Mouse (Mus musculus) ES-Bruce4 (cell line): ENCODE data around the gene Atp6v0c. TPM values are rescaled to one million over a fixed set of nuclear protein-coding genes. Genes with fewer than 3 reads are reported as not detected.
A peak's percentile ranks its signal among the peaks of the same experiment; 100 is the strongest.

Experiments
- H3K27ac ChIP-seq: 2 replicates; pipeline ENCODE4 v1.5.1; 2012; ENCODE audit warnings: low read length, inconsistent platforms; ENCODE audit not compliant: insufficient read depth
- H3K27me3 ChIP-seq: 2 replicates; pipeline ENCODE4 v1.6.1; 2012; ENCODE audit warnings: mild to moderate bottlenecking, low read length, inconsistent platforms; ENCODE audit not compliant: control insufficient read depth, poor library complexity, insufficient read depth, severe bottlenecking
- H3K36me3 ChIP-seq: 2 replicates; pipeline ENCODE4 v1.6.1; 2012; ENCODE audit warnings: inconsistent platforms, mild to moderate bottlenecking, low read length, moderate library complexity; ENCODE audit not compliant: control insufficient read depth, poor library complexity, insufficient read depth, severe bottlenecking
- H3K4me1 ChIP-seq: one replicate; pipeline ENCODE4 v1.8.1; 2011; ENCODE audit warnings: low read length; ENCODE audit not compliant: control insufficient read depth, insufficient read depth
- H3K4me3 ChIP-seq: 2 replicates; pipeline ENCODE4 v1.5.1; 2011; ENCODE audit warnings: low read depth, mild to moderate bottlenecking, low read length
- H3K9ac ChIP-seq: 2 replicates; pipeline ENCODE4 v1.6.1; 2012; ENCODE audit warnings: low read depth, mild to moderate bottlenecking, inconsistent platforms; ENCODE audit not compliant: poor library complexity, severe bottlenecking
- H3K9me3 ChIP-seq: replicated peaks from 2 replicates; pipeline ENCODE4 v1.6.1; 2012; ENCODE audit warnings: mild to moderate bottlenecking, low read length, inconsistent platforms; ENCODE audit not compliant: control insufficient read depth, poor library complexity, insufficient read depth, severe bottlenecking
- CTCF ChIP-seq: IDR thresholded peaks from one replicate; pipeline ENCODE4 v1.8.1; 2011; ENCODE audit warnings: low read depth, low read length
- EP300 ChIP-seq: IDR thresholded peaks from 2 replicates; pipeline ENCODE4 v1.6.1; 2011; ENCODE audit warnings: low read depth, low read length; ENCODE audit not compliant: insufficient read depth
- POLR2A ChIP-seq: IDR thresholded peaks from one replicate; pipeline ENCODE4 v1.8.1; 2011; ENCODE audit warnings: low read length; ENCODE audit not compliant: insufficient read depth
- polyA plus RNA-seq: library from polyadenylated mRNA; stranded (reverse); fragments of >200 nt; gene quantifications from 2 replicates; pipeline ENCODE4 v1.2.4, GENCODE M21; 2011; ENCODE audit warnings: low read depth; ENCODE audit not compliant: missing spikeins, insufficient read depth, insufficient read length

Atp6v0c gene
- polyA plus RNA-seq, 1 experiment, result 254 TPM

DNA sequence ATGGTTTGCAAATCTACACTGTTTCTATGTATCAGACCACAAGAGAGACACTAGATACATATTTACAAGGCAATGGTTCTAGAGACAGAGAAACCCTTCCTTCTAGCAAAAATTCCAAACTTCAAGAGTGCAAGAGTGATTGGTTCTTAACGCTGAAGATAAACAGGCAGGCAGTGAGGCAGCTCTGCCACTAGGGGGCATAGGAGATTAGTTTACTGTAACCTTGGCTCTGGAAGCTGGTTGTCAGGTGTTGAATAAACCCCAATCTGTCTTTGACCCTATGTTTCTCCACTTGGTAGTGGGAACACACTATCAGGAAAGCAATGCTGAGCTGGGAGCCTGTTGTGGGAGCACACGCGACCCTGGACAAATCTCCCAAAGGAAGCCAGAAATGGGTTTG lies 3.9 kb upstream of the Atp6v0c start:
- no peak overlapping the region for H3K4me3 ChIP-seq
- no peaks in the 10 kb centered on the region for H3K36me3 ChIP-seq
- H3K9ac ChIP-seq, result no peak overlapping the region
- no peaks in the 10 kb centered on the region for H3K27me3 ChIP-seq
- peaks cover 1% of the 10 kb centered on the region for H3K4me1 ChIP-seq
- TF ChIP-seq POLR2A (no peak), CTCF (peak; percentile 42), EP300 (no peak)
- no peak overlapping the region for H3K27ac ChIP-seq
- H3K9me3 ChIP-seq, result no peaks in the 10 kb centered on the region

DNA sequence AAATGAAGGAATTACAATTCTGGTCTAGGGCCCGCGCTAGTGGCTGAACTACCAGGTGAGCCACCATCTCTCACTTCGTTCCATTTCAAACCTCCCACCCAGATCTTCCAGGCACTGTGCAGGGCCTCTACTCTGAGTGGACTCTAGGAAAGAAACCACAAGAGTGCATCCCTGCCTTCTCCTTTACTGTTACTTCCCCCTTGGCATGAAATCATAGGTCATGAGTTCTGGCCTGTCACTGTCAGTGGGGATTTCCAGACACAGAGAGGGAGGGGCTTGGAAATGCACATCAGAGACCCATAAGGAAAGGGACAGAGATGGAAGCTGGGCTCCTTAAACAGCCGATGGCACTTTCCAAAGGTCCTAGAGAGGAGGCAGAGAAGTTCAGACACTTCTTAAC lies 2.2 kb upstream of the Atp6v0c start:
- Histone ChIP-seq H3K36me3 (peaks cover 9% of the 10 kb centered on the region), H3K27me3 (no peaks in the 10 kb centered on the region), H3K4me1 (peaks cover 6% of the 10 kb centered on the region), H3K9ac (no peak overlapping the region), H3K4me3 (no peak overlapping the region), H3K9me3 (no peaks in the 10 kb centered on the region), H3K27ac (no peak overlapping the region)
- no peak for TF ChIP-seq CTCF
- no peak for TF ChIP-seq POLR2A
- no peak for TF ChIP-seq EP300

DNA sequence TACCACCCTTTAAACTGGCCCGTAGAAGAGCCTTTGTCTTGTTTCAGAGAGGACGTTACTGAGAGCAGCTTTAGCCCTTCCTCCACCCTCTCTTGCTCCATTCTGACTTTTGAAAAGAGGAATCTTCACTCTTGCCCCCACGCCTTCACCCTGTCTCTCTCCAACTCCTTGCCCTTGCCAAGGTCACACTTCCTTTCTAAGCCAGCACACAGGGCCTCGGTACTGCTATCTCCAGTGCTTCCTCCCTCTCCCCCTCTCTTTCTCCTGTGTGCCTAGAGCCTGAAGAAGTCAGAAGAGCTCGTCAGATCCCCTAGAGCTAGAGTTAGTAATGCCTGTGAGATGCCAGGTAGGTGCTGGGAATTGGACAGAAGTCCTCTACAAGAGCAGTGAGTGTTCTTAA lies 1.2 kb upstream of the Atp6v0c start:
- Histone ChIP-seq H3K4me3 (no peak overlapping the region), H3K9me3 (no peaks in the 10 kb centered on the region), H3K4me1 (peaks cover 6% of the 10 kb centered on the region), H3K9ac (no peak overlapping the region), H3K36me3 (peaks cover 13% of the 10 kb centered on the region), H3K27ac (no peak overlapping the region), H3K27me3 (no peaks in the 10 kb centered on the region)
- TF ChIP-seq POLR2A (no peak), EP300 (no peak), CTCF (no peak)

DNA sequence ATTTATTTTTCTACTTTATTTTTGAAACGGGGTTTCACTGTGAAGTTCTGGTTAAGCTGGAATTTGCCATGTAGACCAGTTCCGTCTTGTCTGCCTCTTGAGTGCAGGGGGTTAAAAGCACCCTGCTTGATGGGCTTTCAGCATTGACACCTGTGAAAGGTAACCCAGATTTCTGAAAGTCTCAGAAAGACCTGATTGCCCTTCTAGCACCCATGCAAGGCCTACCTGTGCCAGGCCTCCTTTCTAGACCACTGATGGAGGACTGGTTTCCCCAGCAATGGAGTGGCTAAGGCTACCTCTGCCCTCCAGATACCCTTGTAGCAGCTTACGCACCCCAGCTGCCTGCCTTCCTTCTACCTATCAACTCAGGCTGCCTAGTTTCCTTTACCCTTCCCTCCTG lies 623 bp upstream of the Atp6v0c start:
- no peak for TF ChIP-seq POLR2A
- TF ChIP-seq EP300, result no peak
- TF ChIP-seq CTCF, result no peak
- peak overlapping the region; percentile 42; the same call in 1 of the 2 replicates for H3K27ac ChIP-seq
- H3K9me3 ChIP-seq, result no peaks in the 10 kb centered on the region
- H3K4me1 ChIP-seq, result peaks cover 6% of the 10 kb centered on the region
- H3K4me3 ChIP-seq, result peak overlapping the region; percentile 73
- H3K36me3 ChIP-seq, result peaks cover 13% of the 10 kb centered on the region
- peak overlapping the region; percentile 77 for H3K9ac ChIP-seq
- H3K27me3 ChIP-seq, result no peaks in the 10 kb centered on the region

DNA sequence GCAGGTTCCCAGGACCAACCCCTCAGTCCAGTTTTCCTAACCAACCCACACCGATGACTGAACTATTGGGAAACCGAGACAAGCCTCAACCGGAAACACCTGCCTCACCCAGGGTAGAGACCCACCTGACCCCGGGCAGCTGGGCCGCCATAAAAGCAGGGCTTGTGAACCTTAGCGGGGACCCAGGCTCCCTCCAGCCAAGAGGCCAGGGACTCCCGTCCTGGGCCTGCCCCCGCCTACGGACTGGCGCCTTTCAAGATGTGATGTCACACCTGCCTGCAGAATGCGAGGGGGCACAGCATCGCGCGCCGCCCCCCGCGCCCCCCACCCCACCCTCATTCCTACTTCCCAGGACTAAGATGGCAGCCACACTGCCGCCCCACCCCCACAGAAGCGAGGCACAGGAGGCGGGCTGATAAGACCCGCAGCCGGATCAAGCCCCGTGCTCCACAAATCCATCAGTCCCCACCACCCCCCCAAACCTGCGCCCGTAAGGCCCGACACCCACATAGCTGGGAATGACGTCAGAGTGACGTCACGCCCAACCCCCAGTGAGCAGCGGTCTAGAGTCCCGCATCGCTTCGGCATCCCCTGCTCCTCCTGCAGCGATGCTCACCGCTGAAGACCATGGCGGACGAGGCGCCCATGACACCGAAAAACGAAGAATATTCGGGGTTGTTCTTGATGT lies 768 bp downstream of the Atp6v0c start:
- H3K27me3 ChIP-seq, result no peaks in the 10 kb centered on the region
- H3K9ac ChIP-seq, result peak overlapping the region; percentile 77
- no peaks in the 10 kb centered on the region for H3K9me3 ChIP-seq
- H3K36me3 ChIP-seq, result peaks cover 13% of the 10 kb centered on the region
- H3K4me1 ChIP-seq, result peaks cover 6% of the 10 kb centered on the region
- TF ChIP-seq EP300, result 0 out of 2 replicates have a peak, but pooled peaks have one; percentile 1
- TF ChIP-seq CTCF, result no peak
- H3K27ac ChIP-seq, result peak overlapping the region; percentile 55
- H3K4me3 ChIP-seq, result peak overlapping the region; percentile 73

DNA sequence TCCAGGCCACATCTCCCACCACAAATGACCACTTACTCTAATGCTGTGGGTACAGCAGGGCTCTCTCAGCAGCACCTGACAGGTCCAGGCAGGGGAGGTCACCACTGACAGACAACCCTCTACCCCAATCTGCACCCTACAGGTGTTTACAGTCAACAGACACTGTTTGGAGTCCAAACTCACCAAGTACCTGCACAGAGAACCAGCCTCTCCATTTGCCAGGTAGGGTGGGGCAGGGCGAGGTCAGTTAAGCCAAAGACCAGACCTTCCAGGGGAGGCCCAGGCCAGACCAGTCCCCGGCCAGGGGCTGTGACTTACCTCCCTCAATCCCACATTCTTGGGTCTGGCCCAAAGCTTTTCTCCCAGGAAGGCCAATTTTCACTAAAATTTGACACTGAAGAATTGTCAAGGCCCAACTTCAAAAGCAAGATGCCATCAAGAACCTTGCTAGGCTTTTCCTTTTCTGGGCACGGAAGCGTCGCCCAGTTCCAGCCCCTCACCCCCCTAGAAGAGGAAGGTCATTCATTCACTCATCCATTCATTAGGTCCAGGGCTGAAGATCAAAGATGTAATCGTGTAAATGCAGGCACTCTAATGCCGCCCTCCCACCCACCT lies 1.5 kb downstream of the Atp6v0c start:
- Histone ChIP-seq H3K4me3 (peak overlapping the region; percentile 73), H3K9me3 (no peaks in the 10 kb centered on the region), H3K4me1 (peaks cover 6% of the 10 kb centered on the region), H3K36me3 (peaks cover 13% of the 10 kb centered on the region), H3K9ac (peak overlapping the region; percentile 77), H3K27ac (no peak overlapping the region), H3K27me3 (no peaks in the 10 kb centered on the region)
- TF ChIP-seq CTCF (no peak), EP300 (no peak), POLR2A (no peak)
